Mouse (Mus musculus): ENCODE measurements around the gene Fbf1.
"Not testable (repeated sequence)": the region's sequence is repeated elsewhere in the genome, so short reads cannot be mapped to it uniquely, and the experiment has no call there.

Gene Fbf1

DNA sequence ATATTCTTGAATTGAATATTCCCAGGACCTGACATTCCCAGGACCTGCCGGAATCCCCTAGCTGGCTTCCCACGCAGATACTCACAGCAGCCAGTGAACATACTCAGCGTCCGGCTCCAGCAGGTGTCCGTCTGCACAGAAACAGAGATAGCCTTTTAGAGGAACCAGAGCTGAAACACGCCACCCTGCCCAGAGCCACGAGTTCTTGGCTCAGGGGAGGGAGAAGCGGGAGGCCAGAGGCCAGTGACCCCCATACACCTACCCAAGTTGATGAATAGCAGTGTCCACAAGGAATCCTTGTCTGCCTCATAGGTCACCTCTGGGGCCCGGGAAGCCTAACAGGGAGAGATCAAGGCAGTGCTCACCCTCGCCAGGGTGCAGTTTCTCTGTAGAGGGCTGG, 33.8 kb downstream of the Fbf1 start:
- no peak for DNase-seq (ENCODE audit: low spot score in 2 of 2)

DNA sequence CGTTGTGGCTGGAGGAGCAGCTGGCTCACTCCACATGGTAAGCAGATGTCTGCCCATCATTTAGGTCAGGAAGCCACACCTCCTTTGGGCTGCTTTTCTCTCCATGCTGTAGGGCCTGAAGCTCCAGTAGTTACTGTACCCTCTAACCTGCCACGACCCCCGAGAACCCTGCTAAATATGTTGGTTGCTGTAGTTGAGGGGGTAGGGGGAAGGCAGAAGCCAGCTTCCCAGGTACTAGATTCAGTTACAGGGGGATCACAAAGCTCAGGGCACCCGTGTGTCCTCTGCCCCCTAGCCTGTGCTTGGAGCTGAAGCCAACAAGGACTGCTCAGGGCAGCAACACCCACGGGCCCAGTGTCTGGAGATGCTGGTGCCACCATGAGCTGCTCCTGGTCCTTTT, 34.5 kb downstream of the Fbf1 start:
- no peak for DNase-seq (ENCODE audit: low spot score in 2 of 2)

GRCm38 (mm10) chr11:116132366-116133333, 35.3 kb downstream of the Fbf1 start:
- DNase-seq (ENCODE audit: low spot score in 2 of 2): no peak

GRCm38 (mm10) chr11:116131349-116132170, 36.4 kb downstream of the Fbf1 start:
- no peak for DNase-seq (ENCODE audit: low spot score in 2 of 2)

DNA sequence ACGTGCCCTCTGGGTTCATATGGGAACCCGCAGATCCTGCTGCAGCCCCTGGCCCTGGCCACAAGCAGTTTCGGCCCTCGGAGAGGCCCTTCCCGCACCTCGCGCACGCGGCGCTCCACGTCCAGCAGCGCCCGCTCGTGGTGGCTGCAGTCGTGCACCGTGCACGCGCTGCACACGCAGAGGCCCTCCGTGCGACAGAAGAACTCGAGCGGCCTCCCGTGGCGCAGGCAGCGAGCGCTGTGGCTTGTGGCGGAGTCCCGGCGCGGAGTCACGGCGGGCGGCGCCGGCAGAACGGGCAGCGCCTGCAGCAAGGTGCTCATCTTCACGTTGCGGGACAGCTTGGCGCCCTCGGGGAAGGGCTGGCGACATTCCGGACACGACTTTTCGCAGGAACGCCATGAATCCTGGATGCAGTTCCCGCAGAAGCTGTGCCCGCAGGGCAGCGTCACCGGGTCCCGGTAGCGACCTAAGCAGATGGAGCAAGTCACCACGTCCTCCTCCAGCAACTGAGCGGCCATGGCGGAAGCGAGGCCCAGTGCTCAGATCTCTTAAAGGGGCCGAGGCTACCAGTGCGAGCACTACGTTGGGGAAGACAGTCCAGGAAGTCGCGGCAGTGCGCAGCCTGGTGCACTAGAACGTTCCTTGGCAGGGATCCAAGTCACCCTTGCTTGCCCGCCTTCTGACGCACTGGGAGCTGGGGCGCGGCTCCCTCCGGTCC, 37.3 kb downstream of the Fbf1 start, which contains the start of gene Trim65:
Trim65 (minus strand) TSS at position 641 of the 718 bp plus-strand sequence.
- DNase-seq (ENCODE audit: low spot score in 2 of 2): peak; percentile 84 to 87

- DNase-seq (ENCODE audit: low spot score in 2 of 2): no peak
These were observed 37.9 kb downstream of the Fbf1 start for GRCm38 (mm10) chr11:116129993-116130487.

GRCm38 (mm10) chr11:116129091-116129790, 38.7 kb downstream of the Fbf1 start:
- DNase-seq (ENCODE audit: low spot score in 2 of 2): no peak

GRCm38 (mm10) chr11:116127986-116128385, 40.0 kb downstream of the Fbf1 start:
- no peak for DNase-seq (ENCODE audit: low spot score in 2 of 2)

DNA sequence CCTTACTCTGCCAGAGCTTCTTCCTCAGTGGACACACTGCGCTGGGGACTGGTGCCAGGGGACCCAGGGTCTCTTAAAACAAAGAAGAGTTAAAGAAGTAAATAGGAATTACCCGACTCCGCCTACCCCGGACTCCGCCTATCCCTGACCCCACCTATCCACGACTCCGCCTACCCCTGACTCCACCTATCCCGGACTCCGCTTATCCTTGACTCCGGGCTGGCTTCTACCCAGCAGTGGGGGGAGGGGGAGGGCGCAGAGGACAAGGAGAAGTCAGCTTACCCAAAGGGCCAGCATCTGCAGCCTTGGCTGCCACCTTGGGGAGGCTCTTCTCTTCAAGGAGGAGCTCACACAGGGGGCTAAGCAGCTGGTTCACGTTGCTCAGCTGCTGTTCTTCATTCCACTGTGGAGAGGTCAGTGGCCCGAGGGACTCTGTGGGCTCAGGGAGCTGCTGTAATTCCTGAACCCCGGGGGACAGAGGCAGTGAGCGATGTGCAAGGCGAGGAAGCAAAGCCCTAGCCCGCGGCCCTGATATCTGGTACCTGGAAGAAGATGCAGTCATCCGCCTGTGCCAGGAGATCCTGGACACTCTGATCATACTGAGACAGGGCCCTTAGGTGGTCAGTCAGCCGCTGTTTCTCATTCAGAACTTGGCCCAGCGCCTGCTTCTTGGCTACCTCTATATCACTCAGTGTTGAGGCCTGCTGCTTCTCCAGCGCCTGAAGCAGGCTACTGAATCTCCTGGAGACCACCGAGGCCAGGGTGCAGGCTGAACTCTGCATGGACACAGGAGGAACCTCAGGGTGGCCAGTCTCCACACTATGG, 40.6 kb downstream of the Fbf1 start, which contains the start of gene Trim47:
Trim47 (minus strand) TSS at position 55 of the 825 bp plus-strand sequence.
- DNase-seq (ENCODE audit: low spot score in 2 of 2): peak in 1 of 2 experiments; percentile 62

DNA sequence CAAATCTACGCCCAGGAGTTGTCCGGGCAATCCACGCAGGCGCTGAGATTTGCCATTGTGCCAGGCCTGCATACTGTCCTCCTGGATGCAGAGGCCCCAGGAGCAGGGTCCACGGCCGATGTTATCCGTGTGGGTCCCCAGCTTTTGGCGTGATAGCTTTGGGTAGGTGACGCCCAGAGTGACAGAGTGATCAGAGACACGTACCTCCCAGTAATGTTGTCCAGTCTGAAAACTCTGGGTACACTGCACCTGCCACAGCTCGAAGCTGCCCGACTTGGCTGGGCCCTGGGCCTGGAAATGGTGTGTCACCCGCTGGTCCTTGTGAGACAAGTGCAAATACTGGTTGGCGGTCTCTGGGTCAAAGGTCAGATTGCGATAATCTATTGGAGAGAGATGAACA, 41.7 kb downstream of the Fbf1 start:
- DNase-seq (ENCODE audit: low spot score in 2 of 2): no peak

DNA sequence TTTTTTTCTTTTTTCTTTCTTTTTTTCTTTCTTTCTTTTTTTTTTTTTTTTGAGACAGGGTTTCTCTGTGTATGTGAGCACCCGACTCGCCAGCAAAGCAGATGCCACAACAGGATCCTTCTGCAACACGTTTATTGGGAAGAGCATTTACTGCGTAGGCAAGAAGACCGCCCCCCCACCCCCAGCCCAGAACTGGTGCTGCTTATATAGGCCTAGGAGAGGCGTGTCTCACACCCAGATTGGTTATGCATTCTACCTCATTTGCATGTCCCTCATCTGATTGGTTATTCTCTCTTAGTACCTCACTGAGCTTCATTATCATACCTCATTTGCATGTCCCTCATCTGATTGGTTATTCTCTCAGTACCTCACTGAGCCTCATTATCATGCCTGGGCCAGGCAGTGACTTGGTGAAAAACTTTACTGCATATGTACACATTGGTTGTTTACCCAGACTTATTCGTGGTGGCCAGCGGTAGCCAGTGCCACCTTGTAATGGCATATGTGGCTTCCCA, 46.2 kb downstream of the Fbf1 start:
- not testable (repeated sequence) for DNase-seq (ENCODE audit: low spot score in 2 of 2)

DNA sequence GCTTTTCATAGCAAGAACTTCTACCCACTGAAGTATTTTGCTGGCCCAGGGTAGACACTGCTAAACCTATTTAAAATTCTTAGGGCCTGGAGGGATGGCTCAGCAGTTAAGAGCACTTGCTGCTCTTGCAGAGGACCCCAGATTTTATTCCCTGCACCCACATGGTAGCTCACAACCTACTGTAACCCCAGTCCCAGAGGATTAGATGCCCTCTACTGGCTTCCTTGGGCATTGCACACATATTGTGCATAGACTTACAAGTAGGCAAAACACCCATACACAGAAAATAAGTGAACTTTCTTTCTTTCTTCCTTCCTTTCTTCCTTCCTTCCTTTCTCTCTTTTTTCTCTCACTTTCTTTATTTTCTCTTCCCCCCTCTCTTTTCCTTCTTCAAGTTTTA, 50.1 kb downstream of the Fbf1 start:
- DNase-seq (ENCODE audit: low spot score in 2 of 2): no peak

GRCm38 (mm10) chr11:116117241-116117640, 50.7 kb downstream of the Fbf1 start:
- no peak for DNase-seq (ENCODE audit: low spot score in 2 of 2)

DNA sequence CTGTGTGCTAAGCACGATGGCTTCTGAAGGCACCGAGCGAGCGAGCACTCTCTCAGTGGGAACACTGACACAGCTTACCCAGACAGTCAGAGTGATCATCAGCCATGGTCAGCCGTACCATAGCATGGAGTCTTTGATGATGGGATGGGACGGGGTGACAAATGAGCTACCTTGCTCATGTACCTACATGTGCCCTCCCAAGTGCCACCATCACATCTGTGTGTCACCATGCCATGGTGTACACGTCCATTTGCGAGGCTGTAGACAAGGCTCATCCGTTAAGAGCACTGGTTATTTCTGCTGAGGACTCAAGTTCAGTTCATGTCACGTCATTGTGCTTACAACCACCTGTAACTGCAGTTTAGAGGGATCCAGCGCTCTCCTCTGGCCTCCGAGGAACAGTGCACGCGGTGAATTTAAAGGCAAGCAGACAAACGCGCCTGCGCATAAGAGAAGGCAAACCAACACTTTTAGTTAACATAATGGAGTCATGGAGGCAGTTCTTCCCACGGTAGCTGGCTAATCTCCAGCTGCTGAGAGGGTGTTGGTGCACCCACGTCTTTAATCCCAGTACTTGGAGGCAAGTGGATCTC, 56.3 kb downstream of the Fbf1 start:
- no peak for DNase-seq (ENCODE audit: low spot score in 2 of 2)

- no peak for DNase-seq (ENCODE audit: low spot score in 2 of 2)
These were observed 56.9 kb downstream of the Fbf1 start for GRCm38 (mm10) chr11:116111067-116111466.

DNA sequence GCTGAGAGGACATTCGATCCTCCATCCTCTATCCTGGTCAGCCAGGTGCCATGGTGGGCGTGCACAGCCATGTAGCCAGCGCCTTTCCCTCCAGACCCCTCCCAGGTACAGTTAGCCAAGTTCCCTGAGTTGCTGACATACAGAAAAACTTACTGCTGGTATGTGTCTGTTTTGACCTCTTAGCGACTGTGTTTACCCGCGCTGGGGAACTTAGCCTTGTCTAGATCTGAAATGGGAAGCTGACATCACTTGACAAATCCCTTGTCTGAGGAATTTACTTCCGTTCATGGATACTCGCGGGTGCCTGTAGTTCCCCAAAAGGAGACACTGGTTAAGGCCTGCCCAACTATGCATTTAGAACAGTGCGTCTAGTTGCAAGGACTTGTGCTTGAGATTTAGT, 57.4 kb downstream of the Fbf1 start:
- DNase-seq (ENCODE audit: low spot score in 2 of 2): no peak

GRCm38 (mm10) chr11:116110131-116110530, 57.8 kb downstream of the Fbf1 start:
- DNase-seq (ENCODE audit: low spot score in 2 of 2): peak in 1 of 2 experiments; percentile 82

GRCm38 (mm10) chr11:116109441-116110081, 58.4 kb downstream of the Fbf1 start:
- DNase-seq (ENCODE audit: low spot score in 2 of 2): no peak

All from urinary bladder, adult 18-20 months (tissue).